ENCODE assay signal across 11 mouse cellular contexts in genomic region chr11:80851859-80852258, GRCm38 (mm10). TPM values are rescaled to one million over a fixed set of nuclear protein-coding genes. Genes with fewer than 3 reads are reported as not detected.
DNase-seq lines count a peak whose midpoint lies in the region; ATAC-seq and TF ChIP-seq lines count a peak whose summit lies in the region.
"Had no signal": no experiment of that assay in that cellular context is flagged by ENCODE, and none has a peak within 500 bp of the region (broad histone marks: within the 10 kb centered on the region; RNA-seq: fewer than 3 reads in every experiment).

No protein-coding gene starts in this region.

- no peak overlapping the region for H3K4me3 ChIP-seq in kidney, postnatal 0 days (replicated peaks; ENCODE audit: low read depth, low read length)
- H3K4me3 ChIP-seq: hindbrain, embryonic 15.5 days; megakaryocyte, embryonic 14.5 days; stomach, embryonic 15.5 days had no signal

- in situ Hi-C loops in Patski (cut with MboI; ENCODE audit: low pct_unique_long_range_greater_than_20kb) = no loop called here

- peak; percentile 24 for DNase-seq in kidney, postnatal 0 days (ENCODE audit: low spot score)
- DNase-seq in kidney, adult 11 months = no peak
- no peak for DNase-seq in Patski (ENCODE audit: low read depth, low spot score)
- peak; percentile 37 for DNase-seq in embryo, embryonic 9.5 days (ENCODE audit: extremely low spot score)
- DNase-seq in gastrocnemius, postnatal 25 days = no peak
- no peak for DNase-seq in layer of hippocampus, postnatal 36 days
- DNase-seq: cerebellum, adult 9-11 months had no signal

- H3K4me2 ChIP-seq in kidney, postnatal 0 days (ENCODE audit: low read length) = no peak overlapping the region
- H3K4me2 ChIP-seq: hindbrain, embryonic 15.5 days; stomach, embryonic 15.5 days had no signal

- POLR2A ChIA-PET in Patski (lab: Charles Lee) = no interaction called here

- H3K9me3 ChIP-seq in kidney, postnatal 0 days (replicated peaks; ENCODE audit: low read length) = no peaks in the 10 kb centered on the region
- H3K9me3 ChIP-seq: hindbrain, embryonic 15.5 days; megakaryocyte, embryonic 14.5 days; stomach, embryonic 15.5 days had no signal

- no peak overlapping the region for H3K27ac ChIP-seq in kidney, postnatal 0 days
- H3K27ac ChIP-seq: hindbrain, embryonic 15.5 days; stomach, embryonic 15.5 days had no signal

- no peaks in the 10 kb centered on the region for H3K27me3 ChIP-seq in kidney, postnatal 0 days (ENCODE audit: insufficient read depth, low read length)
- H3K27me3 ChIP-seq in Patski = no peaks in the 10 kb centered on the region
- H3K27me3 ChIP-seq: hindbrain, embryonic 15.5 days; stomach, embryonic 15.5 days had no signal

- 43% methylated on average over 5 of the region's 5 CpGs for WGBS in kidney, postnatal 0 days

- CTCF ChIA-PET in Patski (lab: Charles Lee) = no interaction called here

- no peak for ATAC-seq in kidney, postnatal 0 days (replicated peaks; ENCODE audit: low FRiP score, low read depth)
- ATAC-seq in Patski = no peak
- 0 out of 2 replicates have a peak, but pooled peaks have one; percentile 43 for ATAC-seq in megakaryocyte-erythroid progenitor cell, adult 5-6 weeks (replicated peaks; ENCODE audit: low FRiP score, low TSS enrichment, poor library complexity, severe bottlenecking)

- H3K9ac ChIP-seq in kidney, postnatal 0 days (ENCODE audit: low read depth, low read length) = no peak overlapping the region
- H3K9ac ChIP-seq: hindbrain, embryonic 15.5 days; stomach, embryonic 15.5 days had no signal

- peak; percentile 65 for TF ChIP-seq CTCF in kidney, postnatal 0 days (IDR thresholded peaks at IDR 0.05; ENCODE audit: low read depth)
- peak; percentile 44 for TF ChIP-seq CTCF in Patski (IDR thresholded peaks at IDR 0.05)

- H3K36me3 ChIP-seq in kidney, postnatal 0 days (ENCODE audit: insufficient read depth, low read length) = no peaks in the 10 kb centered on the region
- H3K36me3 ChIP-seq: hindbrain, embryonic 15.5 days; stomach, embryonic 15.5 days had no signal

- H3K4me1 ChIP-seq in kidney, postnatal 0 days (replicated peaks; ENCODE audit: insufficient read depth, low read length) = no peaks in the 10 kb centered on the region
- H3K4me1 ChIP-seq: megakaryocyte, embryonic 14.5 days had no signal

RNA-seq across cellular contexts. Expression of gene Spaca3, which starts 6.3 kb away (rescaled TPM):
- polyA plus RNA-seq in kidney, postnatal 0 days (2015; fragmentation: Nextera tagmentation; extraction: Ambion mirVana) = not detected in 2 replicates
- not detected for polyA plus RNA-seq in Patski (2021)
- total RNA-seq in megakaryocyte-erythroid progenitor cell, adult 5-6 weeks (2014; fragmentation: Nextera tagmentation) = not detected in 2 replicates
- total RNA-seq in megakaryocyte-erythroid progenitor cell, adult 5-6 weeks (2017) = not detected in 2 replicates
- total RNA-seq in gastrocnemius, postnatal 25 days (2021) = not detected
- not detected for total RNA-seq in layer of hippocampus, postnatal 36 days (2021)
- polyA plus RNA-seq: hindbrain, embryonic 15.5 days; stomach, embryonic 15.5 days had no signal

RNA-seq across cellular contexts. Expression of gene Tmem98, which starts 41.9 kb away (rescaled TPM):
- 93.2 and 95.0 TPM in 2 replicates for polyA plus RNA-seq in kidney, postnatal 0 days (2015; fragmentation: Nextera tagmentation; extraction: Ambion mirVana)
- polyA plus RNA-seq in Patski (2021) = 151 TPM
- total RNA-seq in megakaryocyte-erythroid progenitor cell, adult 5-6 weeks (2014; fragmentation: Nextera tagmentation) = 8.9 and 11.2 TPM in 2 replicates
- total RNA-seq in megakaryocyte-erythroid progenitor cell, adult 5-6 weeks (2017) = 2.1 and 4.2 TPM in 2 replicates
- 1 to 10 TPM; 2.5 TPM for total RNA-seq in gastrocnemius, postnatal 25 days (2021)
- total RNA-seq in layer of hippocampus, postnatal 36 days (2021) = 1 to 10 TPM; 7.3 to 8.0 TPM

Comparison
In these comparisons a context has a peak if more than half of its experiments do, and no peak if none do; other contexts are left out.
1. DNase-seq: peak in kidney, postnatal 0 days (single experiment) and embryo, embryonic 9.5 days (single experiment); none in kidney, adult 11 months (single experiment), Patski (single experiment), gastrocnemius, postnatal 25 days (single experiment) and layer of hippocampus, postnatal 36 days (0 of 2).